Mouse (Mus musculus) liver, adult 2 months (tissue): Measurements from ENCODE around the gene Abcb4.

Experiments used
- CTCF ChIP-seq: fragments of 200-500 bp; IDR thresholded peaks from 2 replicates; pipeline ENCODE4 v1.5.1; 2011; ENCODE audit warnings: low read depth, low read length, control low read depth
- POLR2A ChIP-seq: fragments of 200-500 bp; IDR thresholded peaks from 2 replicates; pipeline ENCODE4 v1.6.1; 2011; ENCODE audit warnings: low read length, control low read depth; ENCODE audit not compliant: insufficient read depth; ENCODE audit errors: extremely low read depth

DNA sequence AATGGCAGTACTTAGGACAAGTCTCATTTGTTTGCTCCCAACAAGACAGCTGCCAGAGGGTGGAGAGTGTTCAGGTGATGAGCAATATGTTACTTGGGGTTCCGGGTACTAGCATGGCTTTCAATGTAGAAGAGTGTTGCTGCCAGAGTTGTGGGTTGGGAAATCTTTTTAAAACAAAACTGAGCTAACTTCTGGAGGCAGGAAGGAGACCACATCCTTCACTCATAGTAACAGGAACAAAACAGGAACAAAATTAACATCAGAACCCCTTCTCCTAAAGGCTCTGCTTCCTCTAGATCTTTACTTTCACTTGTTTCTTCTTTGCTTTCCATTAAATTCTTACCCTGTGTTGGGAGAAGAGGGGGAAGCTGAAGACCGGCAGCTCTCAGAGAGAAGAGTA is 60.1 kb downstream of the Abcb4 start:
- TF ChIP-seq CTCF = no peak
- TF ChIP-seq POLR2A = no peak
